Mouse (Mus musculus) gastrocnemius, adult 2 months (tissue): ENCODE measurements around the gene Abcf2. TPM values are rescaled to one million over a fixed set of nuclear protein-coding genes. Genes with fewer than 3 reads are reported as not detected.
A peak's percentile ranks its signal among the peaks of the same experiment; 100 is the strongest.
"Not testable (repeated sequence)": the region's sequence is repeated elsewhere in the genome, so short reads cannot be mapped to it uniquely, and the experiment has no call there.

Source experiments
- DNase-seq: peaks from one replicate; pipeline ENCODE4 v3.0.0; 2022
- H3K27ac ChIP-seq: fragments of 200-600 bp; 2 replicates; pipeline ENCODE4 v1.8.1; 2022; ENCODE audit warnings: mild to moderate bottlenecking
- H3K4me3 ChIP-seq: fragments of 200-600 bp; 2 replicates; pipeline ENCODE4 v1.8.1; 2022; ENCODE audit warnings: mild to moderate bottlenecking, moderate library complexity
- CTCF ChIP-seq: fragments of 200-600 bp; IDR thresholded peaks from 2 replicates; pipeline ENCODE4 v1.8.1; 2022; ENCODE audit warnings: antibody characterized with exemption, mild to moderate bottlenecking, moderate library complexity
- intact Hi-C: fragments of 180-260 bp; cut with DNase I; formaldehyde crosslinking; loops from one replicate; pipeline ENCODE4 v1.15.1; 2025
- total RNA-seq, 2 experiments: library from RNA; stranded (reverse); gene quantifications; 2 replicates each; pipeline ENCODE4 v1.2.3; 2021

The Abcf2 gene
- total RNA-seq, 2 experiments from 2014 or later = 105 to 117 TPM

DNA sequence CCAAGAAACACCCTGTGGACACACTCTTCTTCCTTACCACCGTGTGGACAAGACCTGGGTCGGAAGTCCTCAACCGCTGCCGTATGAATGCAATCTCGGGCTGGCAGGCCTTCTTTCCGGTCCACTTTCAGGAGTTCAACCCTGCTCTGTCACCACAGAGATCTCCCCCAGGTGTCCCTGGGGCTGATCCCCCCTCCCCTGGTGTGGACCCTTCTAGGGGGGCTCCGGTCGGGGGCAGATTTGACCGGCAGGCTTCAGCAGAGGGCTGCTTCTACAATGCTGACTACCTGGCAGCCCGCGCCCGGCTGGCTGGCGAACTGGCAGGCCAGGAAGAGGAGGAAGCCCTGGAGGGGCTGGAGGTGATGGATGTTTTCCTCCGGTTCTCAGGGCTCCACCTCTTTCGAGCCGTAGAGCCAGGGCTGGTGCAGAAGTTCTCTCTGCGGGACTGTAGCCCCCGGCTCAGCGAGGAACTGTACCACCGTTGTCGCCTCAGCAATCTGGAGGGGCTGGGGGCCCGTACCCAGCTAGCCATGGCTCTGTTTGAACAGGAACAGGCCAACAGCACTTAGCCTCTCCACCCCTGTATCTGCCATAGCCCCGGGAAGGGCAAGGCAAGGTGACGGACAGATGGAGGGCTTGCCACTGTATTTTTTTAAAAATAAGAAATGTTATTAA lies 14.7 kb upstream of the Abcf2 start:
- TF ChIP-seq CTCF = no peak
- peak overlapping the region; percentile 59 for H3K4me3 ChIP-seq
- H3K27ac ChIP-seq = peak overlapping the region; percentile 83
- intact Hi-C loops = no loop called here
- DNase-seq = no peak

- intact Hi-C loops = no loop called here
Observed at GRCm38 (mm10) chr5:24591268-24591721, 14.0 kb upstream of the Abcf2 start.

GRCm38 (mm10) chr5:24589511-24590500 lies 12.5 kb upstream of the Abcf2 start:
- DNase-seq = no peak
- Histone ChIP-seq H3K27ac (peak overlapping the region; percentile 46; the same call in 1 of the 2 replicates), H3K4me3 (no peak overlapping the region)
- no peak for TF ChIP-seq CTCF
- intact Hi-C loops = no loop called here

More at GRCm38 (mm10) chr5:24591268-24591721, 14.0 kb upstream of the Abcf2 start:
- peak overlapping the region; percentile 83 for H3K27ac ChIP-seq
- peak overlapping the region; percentile 59 for H3K4me3 ChIP-seq
- TF ChIP-seq CTCF = no peak
- peak; percentile 75 for DNase-seq

- intact Hi-C loops = no loop called here
- peak; percentile 28 for DNase-seq
- Histone ChIP-seq H3K27ac (peak overlapping the region; percentile 91), H3K4me3 (peak overlapping the region; percentile 88)
- TF ChIP-seq CTCF = no peak
Observed at GRCm38 (mm10) chr5:24587200-24587577, 9.9 kb upstream of the Abcf2 start.

GRCm38 (mm10) chr5:24586547-24587199 lies 9.4 kb upstream of the Abcf2 start, which contains the start of gene Chpf2:
TSS of gene Chpf2 (plus strand) at chr5:24586741.
- H3K27ac ChIP-seq = peak within 1 kb of the TSS; percentile 91
- intact Hi-C loops = no loop called here
- TF ChIP-seq CTCF = no peak; the same call in 1 of the 2 replicates
- DNase-seq = peak; percentile 87
- peak within 1 kb of the TSS; percentile 88 for H3K4me3 ChIP-seq

DNA sequence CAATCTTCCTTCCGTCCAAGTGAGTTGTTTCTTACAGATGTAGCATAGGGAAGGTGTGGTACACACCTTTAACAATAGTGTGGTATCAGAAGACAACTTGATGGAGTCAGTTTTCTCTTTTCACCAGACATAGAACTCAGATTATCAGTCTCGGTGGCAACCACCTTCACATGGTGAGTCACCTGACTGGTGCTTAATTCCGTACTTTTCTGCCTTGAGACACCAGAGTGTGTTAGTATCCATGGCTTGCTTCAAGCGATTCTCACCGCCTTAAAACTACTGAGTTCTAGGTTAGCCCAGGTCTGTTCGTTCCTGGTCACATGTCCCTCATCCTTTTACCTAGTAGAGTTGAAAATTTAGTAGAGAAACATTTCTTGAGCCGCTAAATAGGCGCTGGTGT lies 8.8 kb upstream of the Abcf2 start:
- intact Hi-C loops = no loop called here
- Histone ChIP-seq H3K27ac (peak overlapping the region; percentile 91), H3K4me3 (peak overlapping the region; percentile 88)
- no peak for DNase-seq
- TF ChIP-seq CTCF = no peak

- intact Hi-C loops = no loop called here
- no peak for TF ChIP-seq CTCF
- no peak for DNase-seq
- Histone ChIP-seq H3K4me3 (peak overlapping the region; percentile 93), H3K27ac (peak overlapping the region; percentile 97)
Observed at GRCm38 (mm10) chr5:24578109-24578963, 1.1 kb upstream of the Abcf2 start.

DNA sequence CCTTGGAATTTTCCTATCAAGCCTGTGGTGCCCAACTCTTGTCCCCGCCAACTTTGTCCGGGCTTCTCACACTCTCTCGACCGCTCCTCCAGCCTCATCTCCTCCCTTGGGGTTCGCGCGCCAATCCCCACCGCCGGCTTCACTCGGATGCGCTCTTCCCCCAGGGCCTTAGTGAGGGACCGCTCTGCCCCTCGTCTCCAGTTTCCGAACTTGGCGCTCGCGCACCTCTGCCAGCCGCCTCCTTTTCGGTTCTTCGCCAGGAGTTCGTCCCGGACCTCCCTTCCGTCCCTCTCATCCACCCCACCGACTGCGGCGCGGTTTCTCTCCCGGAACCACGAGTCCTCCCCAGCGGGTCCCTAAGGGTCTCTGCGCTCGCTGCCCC lies 475 bp downstream of the Abcf2 start:
- intact Hi-C loops = loop anchor here (2.0 kb wide), 2 partner anchors 20 to 36 kb away; partner anchors contain the start of gene Asb10
- H3K27ac ChIP-seq = peak overlapping the region; percentile 97
- DNase-seq = peak; percentile 79
- no peak for TF ChIP-seq CTCF
- peak overlapping the region; percentile 93 for H3K4me3 ChIP-seq

DNA sequence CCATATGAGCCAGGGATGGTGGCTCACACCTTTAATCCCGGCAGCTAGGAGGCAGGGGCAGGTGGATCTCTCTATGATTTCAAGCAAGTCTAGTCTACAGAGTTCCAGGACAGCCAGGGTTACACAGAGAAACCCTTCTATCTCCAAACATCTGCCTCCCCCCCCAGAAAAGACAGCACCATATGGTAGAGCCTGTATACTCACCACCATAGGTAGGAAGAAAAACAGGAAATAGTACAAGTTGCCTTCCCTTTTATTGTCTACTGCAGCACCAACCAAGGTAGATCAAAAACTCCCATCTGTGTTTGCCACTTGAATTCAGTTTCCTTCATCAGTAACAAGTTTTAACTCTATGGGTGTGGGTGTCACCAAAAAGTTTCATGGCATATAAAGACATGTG lies 1.3 kb downstream of the Abcf2 start:
- Histone ChIP-seq H3K27ac (no peak overlapping the region), H3K4me3 (peak overlapping the region; percentile 93)
- no peak for TF ChIP-seq CTCF
- no peak for DNase-seq
- intact Hi-C loops = loop anchor here (2.0 kb wide), 2 partner anchors 21 to 35 kb away; partner anchors contain the start of gene Asb10

- Histone ChIP-seq H3K4me3 (no peak within 1 kb of the TSS), H3K27ac (no peak within 1 kb of the TSS)
- DNase-seq = no peak
- no peak for TF ChIP-seq CTCF
- intact Hi-C loops = no loop called here
Observed at GRCm38 (mm10) chr5:24556709-24557108, 20.6 kb downstream of the Abcf2 start, which contains the start of gene 4931409K22Rik. TSS of gene 4931409K22Rik (minus strand) at chr5:24556809.

DNA sequence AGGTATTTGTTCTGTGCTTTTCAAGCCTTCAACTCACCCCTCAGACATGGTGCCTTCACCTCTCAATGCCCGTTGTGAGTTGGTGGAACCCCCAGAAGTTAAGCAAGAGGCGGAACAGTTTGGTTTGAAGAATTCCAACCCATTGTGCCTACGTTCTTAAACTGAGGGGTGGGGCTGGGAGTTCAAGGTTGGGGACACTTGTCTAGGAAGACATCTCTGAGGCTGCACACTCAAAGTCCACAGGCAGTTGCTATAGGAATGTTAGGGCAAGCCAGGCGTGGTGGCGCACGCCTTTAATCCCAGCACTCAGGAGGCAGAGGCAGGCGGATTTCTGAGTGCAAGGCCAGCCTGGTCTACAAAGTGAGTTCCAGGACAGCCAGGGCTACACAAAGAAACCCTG lies 21.9 kb downstream of the Abcf2 start:
- H3K4me3 ChIP-seq, H3K27ac ChIP-seq, intact Hi-C loops, DNase-seq: not testable (repeated sequence)
